Mouse (Mus musculus) midbrain, postnatal 0 days (tissue): ENCODE measurements around the gene Ralgps1. TPM values are rescaled to one million over a fixed set of nuclear protein-coding genes. Genes with fewer than 3 reads are reported as not detected.

ENCODE experiments used
- ATAC-seq: fragments of 200-750 bp; cut with Nextera tagmentation; 2 replicates; pipeline ENCODE4 v1.8.0; 2017; ENCODE audit warnings: moderate number of reproducible peaks, mild to moderate bottlenecking, moderate TSS enrichment, moderate library complexity; ENCODE audit not compliant: low FRiP score
- DNase-seq: peaks from one replicate; pipeline ENCODE4 v3.0.0-alpha.2; 2015; ENCODE audit warnings: low spot score
- H3K27ac ChIP-seq: fragments of 300-500 bp; sonication (generic); 2 replicates; pipeline ENCODE4 v1.5.1; 2014; ENCODE audit warnings: low read depth, mild to moderate bottlenecking, low read length, mixed read lengths
- H3K27me3 ChIP-seq: fragments of 300-500 bp; sonication (generic); 2 replicates; pipeline ENCODE4 v1.6.1; 2014; ENCODE audit warnings: low read length, control low read depth, mixed read lengths; ENCODE audit not compliant: insufficient read depth
- H3K36me3 ChIP-seq: fragments of 300-500 bp; sonication (generic); 2 replicates; pipeline ENCODE4 v1.6.1; 2014; ENCODE audit warnings: low read length, control low read depth, mixed read lengths; ENCODE audit not compliant: insufficient read depth
- H3K4me1 ChIP-seq: fragments of 300-500 bp; sonication (generic); 2 replicates; pipeline ENCODE4 v1.6.1; 2014; ENCODE audit warnings: mild to moderate bottlenecking, control low read depth, antibody characterized with exemption, low read length, mixed read lengths; ENCODE audit not compliant: insufficient read depth
- H3K4me2 ChIP-seq: fragments of 300-500 bp; sonication (generic); 2 replicates; pipeline ENCODE4 v1.6.1; 2014; ENCODE audit warnings: low read depth, mild to moderate bottlenecking, low read length, mixed read lengths; ENCODE audit not compliant: poor library complexity, severe bottlenecking
- H3K4me3 ChIP-seq: fragments of 300-500 bp; sonication (generic); 2 replicates; pipeline ENCODE4 v1.5.1; 2014; ENCODE audit warnings: low read depth, mild to moderate bottlenecking, low read length, moderate library complexity
- H3K9ac ChIP-seq: fragments of 300-500 bp; sonication (generic); replicated peaks from 2 replicates; pipeline ENCODE4 v1.6.1; 2014; ENCODE audit warnings: mild to moderate bottlenecking, low read length, moderate library complexity, mixed read lengths; ENCODE audit not compliant: poor library complexity, severe bottlenecking
- H3K9me3 ChIP-seq: fragments of 300-500 bp; sonication (generic); 2 replicates; pipeline ENCODE4 v1.6.1; 2016; ENCODE audit warnings: low read length, control low read depth
- CTCF ChIP-seq: IDR thresholded peaks from 2 replicates; pipeline ENCODE4 v1.5.1; 2016; ENCODE audit warnings: antibody characterized with exemption, mild to moderate bottlenecking
- WGBS: fragments of 180-500 bp; shearing (Covaris S2); extraction: QIAGEN DNeasy Blood & Tissue Kit; methylation state at CpG from one replicate; pipeline ENCODE4 v1.1.7; 2014; 5-methylcytosine and 5-hydroxymethylcytosine counted together
- polyA plus RNA-seq: library from polyadenylated mRNA; unstranded; fragments of >200 nt; fragmentation: Nextera tagmentation; extraction: Ambion mirVana; gene quantifications from 2 replicates; pipeline ENCODE4 v1.2.1, GENCODE M21; 2015
- total RNA-seq: library from RNA; depleted of rRNA; stranded (reverse); fragments of >200 nt; gene quantifications from 2 replicates; pipeline ENCODE4 v1.2.3, GENCODE M21; 2014

Gene Ralgps1
- total and polyA plus RNA-seq, 2 experiments from 2014 or later = 26.4 to 74.6 TPM

DNA sequence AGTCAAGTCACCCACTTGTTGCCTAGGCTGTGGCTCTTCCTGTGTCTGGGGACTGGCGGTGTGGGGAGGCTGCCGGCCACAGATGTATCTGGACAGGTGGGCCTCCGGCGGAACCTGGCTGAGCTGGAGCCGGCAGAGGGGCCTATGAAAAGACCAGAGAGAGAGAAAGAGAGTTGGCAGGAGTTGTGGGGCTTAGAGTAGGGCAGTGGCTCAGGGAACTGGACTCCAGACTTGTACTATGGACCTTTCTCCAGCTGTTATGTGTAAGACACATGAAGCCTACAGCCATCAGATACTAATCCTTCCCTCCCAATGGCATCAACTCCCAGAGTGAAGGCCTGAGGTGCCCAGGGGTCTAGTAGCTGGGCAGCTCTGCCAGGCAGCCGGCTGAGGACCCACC lies 212.4 kb downstream of the Ralgps1 start:
- ATAC-seq (no peak), DNase-seq (no peak)
- WGBS = 98% methylated on average over 6 of the region's 6 CpGs
- no peak for TF ChIP-seq CTCF
- no peak overlapping the region for H3K9ac ChIP-seq
- no peak overlapping the region for H3K4me3 ChIP-seq
- peaks cover 46% of the 10 kb centered on the region for H3K36me3 ChIP-seq
- H3K4me2 ChIP-seq = no peak overlapping the region
- no peaks in the 10 kb centered on the region for H3K27me3 ChIP-seq
- no peak overlapping the region for H3K27ac ChIP-seq
- no peaks in the 10 kb centered on the region for H3K9me3 ChIP-seq
- no peaks in the 10 kb centered on the region for H3K4me1 ChIP-seq

- Histone ChIP-seq H3K36me3 (peaks cover 37% of the 10 kb centered on the region), H3K27ac (no peak overlapping the region), H3K4me1 (no peaks in the 10 kb centered on the region), H3K27me3 (no peaks in the 10 kb centered on the region), H3K9ac (0 out of 2 replicates have a peak overlapping the region, but pooled peaks have one; percentile 8), H3K4me2 (no peak overlapping the region), H3K9me3 (no peaks in the 10 kb centered on the region), H3K4me3 (no peak overlapping the region)
- TF ChIP-seq CTCF = no peak
- ATAC-seq (no peak), DNase-seq (no peak)
- 83% methylated on average over 5 of the region's 5 CpGs for WGBS
Observed at GRCm38 (mm10) chr2:33156283-33156781, 215.0 kb downstream of the Ralgps1 start.

- Histone ChIP-seq H3K4me1 (no peaks in the 10 kb centered on the region), H3K9ac (no peak overlapping the region), H3K9me3 (no peaks in the 10 kb centered on the region), H3K27ac (no peak overlapping the region), H3K4me3 (no peak overlapping the region), H3K27me3 (no peaks in the 10 kb centered on the region), H3K36me3 (peaks cover 38% of the 10 kb centered on the region), H3K4me2 (no peak overlapping the region)
- peak; percentile 59 for ATAC-seq
- TF ChIP-seq CTCF = peak; percentile 99
- 22% methylated on average over 5 of the region's 5 CpGs for WGBS
- DNase-seq = peak; percentile 87
Observed at GRCm38 (mm10) chr2:33154751-33155372, 216.4 kb downstream of the Ralgps1 start.

DNA sequence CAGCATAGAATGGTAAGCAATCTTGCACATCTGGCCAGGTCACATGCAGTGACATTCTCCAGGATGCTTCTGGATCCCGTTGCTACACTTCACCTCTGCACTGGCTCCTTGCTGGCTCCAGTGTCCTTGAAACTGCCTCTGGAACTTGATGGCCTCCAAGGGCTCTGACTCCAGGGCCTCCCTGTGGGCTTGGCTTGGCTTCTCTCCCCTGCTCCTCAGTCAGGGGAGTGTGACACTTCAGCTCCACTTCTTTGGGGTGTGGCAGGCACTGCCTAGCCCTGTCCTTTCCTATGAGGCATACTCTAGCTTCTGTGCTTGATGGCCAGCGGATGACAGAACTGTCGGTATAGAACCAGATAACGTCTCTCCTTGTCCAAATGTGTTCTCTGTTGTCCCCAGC lies 224.3 kb downstream of the Ralgps1 start:
- Histone ChIP-seq H3K4me1 (no peaks in the 10 kb centered on the region), H3K4me3 (no peak overlapping the region), H3K27ac (no peak overlapping the region), H3K27me3 (no peaks in the 10 kb centered on the region), H3K9me3 (no peaks in the 10 kb centered on the region), H3K9ac (no peak overlapping the region), H3K4me2 (no peak overlapping the region), H3K36me3 (peaks cover 36% of the 10 kb centered on the region)
- no peak for DNase-seq
- WGBS = 92% methylated on average over 4 of the region's 4 CpGs
- TF ChIP-seq CTCF = no peak
- ATAC-seq = no peak

- ATAC-seq (no peak), DNase-seq (peak; percentile 66)
- TF ChIP-seq CTCF = no peak
- no peaks in the 10 kb centered on the region for H3K9me3 ChIP-seq
- no peak overlapping the region for H3K4me3 ChIP-seq
- no peak overlapping the region for H3K9ac ChIP-seq
- 93% methylated on average over 2 of the region's 2 CpGs for WGBS
- H3K4me1 ChIP-seq = no peaks in the 10 kb centered on the region
- H3K36me3 ChIP-seq = peaks cover 35% of the 10 kb centered on the region
- no peaks in the 10 kb centered on the region for H3K27me3 ChIP-seq
- no peak overlapping the region for H3K4me2 ChIP-seq
- H3K27ac ChIP-seq = no peak overlapping the region
Observed at GRCm38 (mm10) chr2:33143292-33143691, 228.0 kb downstream of the Ralgps1 start.

- Histone ChIP-seq H3K27ac (no peak overlapping the region), H3K9ac (no peak overlapping the region), H3K4me3 (no peak overlapping the region), H3K4me1 (no peaks in the 10 kb centered on the region), H3K27me3 (no peaks in the 10 kb centered on the region), H3K4me2 (no peak overlapping the region), H3K9me3 (no peaks in the 10 kb centered on the region), H3K36me3 (peaks cover 25% of the 10 kb centered on the region)
- DNase-seq = no peak
- ATAC-seq = no peak
- no peak for TF ChIP-seq CTCF
- WGBS = 87% methylated on average over 2 of the region's 2 CpGs
Observed at GRCm38 (mm10) chr2:33138491-33138890, 232.8 kb downstream of the Ralgps1 start.
